Mouse (Mus musculus) right cerebral cortex, postnatal 14 days (tissue): Measurements from ENCODE around the gene Smchd1.

Experiments used
- DNase-seq: peaks from one replicate; pipeline ENCODE4 v3.0.0; 2022

Smchd1 gene

DNA sequence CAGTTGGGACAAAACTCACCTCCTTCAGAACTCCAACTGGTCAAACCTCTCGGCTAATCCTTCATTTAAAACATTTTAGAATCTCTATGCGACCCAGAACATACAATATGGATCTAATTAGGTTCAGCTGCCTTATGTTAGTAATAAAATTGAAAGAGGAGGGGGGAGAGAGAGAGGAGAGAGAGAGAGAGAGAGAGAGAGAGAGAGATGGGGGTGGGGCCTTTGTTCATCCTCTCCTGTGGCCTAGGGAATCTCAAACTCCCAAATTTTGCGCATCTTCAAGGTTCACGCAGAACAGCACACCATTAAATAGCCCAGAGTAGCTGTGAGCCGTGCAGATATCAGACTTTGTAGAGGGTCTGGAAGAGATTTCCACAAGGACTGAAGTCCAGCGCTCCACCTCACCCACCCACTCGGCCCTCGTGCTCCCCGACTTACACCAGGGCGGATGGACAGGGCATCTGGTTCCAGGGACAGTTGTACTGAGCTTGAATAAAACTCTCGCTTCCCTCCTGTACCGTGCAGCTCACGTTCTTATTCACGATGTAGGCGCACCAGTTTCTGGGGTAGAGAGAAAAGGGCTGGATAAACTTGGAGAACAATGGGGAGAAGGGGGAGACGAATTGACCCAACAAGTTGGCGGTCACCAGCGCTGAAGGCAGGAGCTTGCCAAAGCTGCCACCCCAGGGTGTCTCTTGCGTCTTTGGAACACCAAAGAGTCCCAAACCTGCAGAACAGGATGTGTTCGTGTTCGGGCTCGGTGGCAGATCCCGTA, 165.2 kb downstream of the Smchd1 start:
- no peak for DNase-seq

DNA sequence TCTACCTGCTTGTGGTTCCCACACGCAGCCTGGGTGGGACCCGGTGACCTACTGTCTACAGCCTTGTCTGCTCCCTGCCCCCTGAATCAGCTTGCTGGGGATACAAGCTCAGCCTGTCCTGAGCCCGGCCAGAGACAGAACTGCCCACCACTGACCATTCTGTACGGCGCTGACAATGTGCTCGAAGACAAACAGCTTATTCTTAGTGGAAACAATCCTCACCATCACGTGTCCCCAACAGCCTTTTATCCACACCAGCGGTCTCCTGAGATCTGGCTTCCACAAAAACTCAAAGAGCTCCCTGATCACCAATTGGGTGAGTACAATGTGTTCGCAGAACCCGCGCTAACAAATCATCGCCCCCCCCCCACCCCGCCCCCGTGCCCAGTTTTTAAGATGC, 166.0 kb downstream of the Smchd1 start:
- DNase-seq: no peak

DNA sequence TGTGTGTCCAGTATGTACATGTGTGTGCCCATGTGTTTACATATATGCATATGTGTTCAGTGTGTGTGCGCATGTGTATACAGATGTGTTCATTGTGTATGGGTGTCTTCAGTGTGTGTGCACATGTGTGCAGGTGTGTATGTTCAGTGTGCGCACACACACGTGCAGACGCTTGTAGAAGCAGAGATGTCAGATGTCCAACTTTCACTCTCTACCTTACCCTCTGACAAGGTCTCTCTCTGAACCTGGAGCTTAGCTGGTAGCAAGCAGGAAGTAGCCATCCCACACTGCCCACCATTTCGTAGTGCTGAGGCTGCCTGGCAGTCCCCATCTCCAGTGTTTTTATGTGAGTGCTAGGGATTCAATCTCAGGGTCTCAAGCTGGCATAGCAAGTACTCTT, 166.8 kb downstream of the Smchd1 start:
- no peak for DNase-seq

- no peak for DNase-seq
Measured at GRCm38 (mm10) chr17:71307251-71307790, 167.8 kb downstream of the Smchd1 start.

GRCm38 (mm10) chr17:71306716-71307115, 168.4 kb downstream of the Smchd1 start:
- DNase-seq: no peak

DNA sequence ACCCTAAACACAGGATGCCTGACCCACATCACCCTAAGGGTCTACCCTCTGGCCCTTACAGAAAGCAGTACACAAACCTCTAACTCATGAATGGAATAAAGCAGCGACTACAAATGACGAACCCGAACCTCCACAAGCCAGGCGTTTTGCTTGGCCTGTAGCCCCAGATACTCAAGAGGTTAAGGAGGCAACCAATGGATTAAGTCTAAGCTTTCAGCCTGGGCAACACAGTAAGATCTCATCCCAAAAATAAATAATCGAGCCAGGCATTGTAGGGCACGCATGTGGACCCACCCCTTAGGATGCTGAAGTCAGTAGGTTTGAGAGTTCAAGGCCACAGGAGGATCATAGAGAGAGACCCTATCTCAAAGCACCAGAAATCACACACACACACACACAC, 169.1 kb downstream of the Smchd1 start:
- no peak for DNase-seq

DNA sequence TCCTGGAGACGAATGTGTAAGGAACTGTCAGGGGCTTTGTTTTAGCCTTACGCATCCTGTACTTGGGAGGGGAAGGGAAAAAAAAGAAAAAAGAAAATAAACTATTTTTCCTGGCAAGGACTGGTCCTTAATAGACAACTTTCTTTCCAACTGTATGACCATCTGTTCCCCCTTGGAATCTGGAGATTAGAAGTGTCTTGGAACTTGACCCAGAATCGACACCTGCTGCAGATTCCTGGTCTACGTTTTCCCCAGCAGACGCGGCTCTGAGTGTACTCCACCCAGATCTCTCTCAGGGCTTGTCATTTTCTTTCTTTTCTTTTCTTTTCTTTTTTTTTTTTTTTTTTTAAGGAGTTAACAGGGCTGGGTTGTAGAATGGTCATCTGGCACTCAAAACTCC, 171.7 kb downstream of the Smchd1 start:
- DNase-seq: no peak

GRCm38 (mm10) chr17:71301413-71301812, 173.7 kb downstream of the Smchd1 start:
- DNase-seq: no peak

DNA sequence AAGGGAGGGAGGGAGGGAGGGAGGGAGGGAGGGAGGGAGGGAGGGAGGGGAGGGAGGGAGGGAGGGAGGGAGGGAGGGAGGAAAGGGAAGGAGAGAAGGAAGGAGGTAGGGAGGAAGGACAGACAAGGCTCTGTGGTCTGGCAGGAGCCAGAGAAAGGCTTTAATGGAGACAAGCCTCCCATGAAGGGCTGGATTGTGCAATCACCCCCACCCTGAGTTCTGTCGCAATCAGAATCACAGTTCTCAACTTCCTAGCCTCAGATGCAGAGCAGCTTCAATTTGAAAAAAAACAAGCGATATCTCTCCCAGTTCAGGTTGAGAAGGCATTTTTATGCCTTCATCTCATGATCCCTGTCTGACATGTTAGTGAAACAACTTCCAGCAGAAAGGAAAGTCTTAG, 174.8 kb downstream of the Smchd1 start:
- DNase-seq: no peak

GRCm38 (mm10) chr17:71299879-71300278, 175.3 kb downstream of the Smchd1 start:
- no peak for DNase-seq

DNA sequence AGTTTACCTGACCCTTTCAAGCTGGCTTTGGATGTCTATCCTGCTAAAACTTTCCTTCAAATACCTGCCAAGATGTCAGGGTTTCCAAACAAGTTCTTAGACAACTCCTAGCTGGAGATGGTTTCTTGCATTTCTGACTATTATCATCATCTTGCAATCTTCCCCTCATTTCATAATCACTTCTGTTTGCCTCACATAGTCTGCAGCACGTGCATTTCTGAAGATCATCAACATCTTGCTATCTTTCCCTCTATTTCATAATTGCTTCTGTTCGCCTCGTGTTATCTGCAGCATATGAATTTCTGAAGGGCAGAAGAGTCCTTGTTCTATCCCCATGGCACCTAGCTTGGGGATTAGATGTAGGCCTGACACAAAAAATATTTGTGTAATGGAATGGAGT, 180.6 kb downstream of the Smchd1 start:
- no peak for DNase-seq
